Mouse (Mus musculus): Measurements from ENCODE around the gene Tmem274. TPM values are rescaled to one million over a fixed set of nuclear protein-coding genes. Genes with fewer than 3 reads are reported as not detected.
A peak's percentile ranks its signal among the peaks of the same experiment; 100 is the strongest.
"Not testable (repeated sequence)": the region's sequence is repeated elsewhere in the genome, so short reads cannot be mapped to it uniquely, and the experiment has no call there.

Tmem274 gene
- polyA plus RNA-seq (2012; rRNA removed) = not detected in 2 replicates
- polyA plus RNA-seq (2014; fragmentation: Nextera tagmentation; extraction: Ambion mirVana) = 0.93 TPM in 1 of 2 replicates, not detected in the other

GRCm38 (mm10) chr4:149477078-149477477 is at the start of gene Tmem274:
Gene Tmem274, plus strand, starts transcription at chr4:149477378.
- Histone ChIP-seq H3K27ac (replicated peaks; ENCODE audit: low read depth, low read length) (no peak within 1 kb of the TSS), H3K9ac (ENCODE audit: low read depth, low read length, severe bottlenecking) (no peak within 1 kb of the TSS), H3K4me2 (replicated peaks; ENCODE audit: low read depth, low read length, severe bottlenecking) (no peak within 1 kb of the TSS), H3K36me3 (ENCODE audit: control insufficient read depth, insufficient read depth, low read length) (peaks cover 14% of the 10 kb centered on the region), H3K4me3 (replicated peaks; ENCODE audit: low read length) (no peak within 1 kb of the TSS), H3K9me3 (ENCODE audit: control insufficient read depth, low read length) (no peaks in the 10 kb centered on the region), H3K4me1 (ENCODE audit: control insufficient read depth, insufficient read depth, low read length) (no peaks in the 10 kb centered on the region), H3K27me3 (ENCODE audit: control insufficient read depth, insufficient read depth, low read length) (no peaks in the 10 kb centered on the region)
- DNase-seq (ENCODE audit: low spot score) (no peak), ATAC-seq (ENCODE audit: low FRiP score, low read depth) (no peak)
- 87% methylated on average over 11 of the region's 11 CpGs for WGBS
- no peak for TF ChIP-seq POLR2A (IDR thresholded peaks at IDR 0.05; ENCODE audit: borderline replicate concordance, extremely low read depth, insufficient read depth, insufficient read length)

GRCm38 (mm10) chr4:149429592-149429991 is 47.6 kb upstream of the Tmem274 start:
- TF ChIP-seq POLR2A (IDR thresholded peaks at IDR 0.05; ENCODE audit: borderline replicate concordance, extremely low read depth, insufficient read depth, insufficient read length) = no peak
- Histone ChIP-seq H3K4me3 (replicated peaks; ENCODE audit: low read length) (no peak overlapping the region), H3K4me1 (ENCODE audit: control insufficient read depth, insufficient read depth, low read length) (0 out of 2 replicates have a peak, but pooled peaks cover under 1% of the 10 kb centered on the region), H3K27me3 (ENCODE audit: control insufficient read depth, insufficient read depth, low read length) (no peaks in the 10 kb centered on the region), H3K27ac (replicated peaks; ENCODE audit: low read depth, low read length) (no peak overlapping the region), H3K4me2 (replicated peaks; ENCODE audit: low read depth, low read length, severe bottlenecking) (no peak overlapping the region), H3K9me3 (ENCODE audit: control insufficient read depth, low read length) (no peaks in the 10 kb centered on the region), H3K9ac (ENCODE audit: low read depth, low read length, severe bottlenecking) (no peak overlapping the region), H3K36me3 (ENCODE audit: control insufficient read depth, insufficient read depth, low read length) (no peaks in the 10 kb centered on the region)
- no peak for DNase-seq (ENCODE audit: low spot score)
- ATAC-seq (ENCODE audit: low FRiP score, low read depth) = no peak
- WGBS = 80% methylated on average over 5 of the region's 5 CpGs

- not testable (repeated sequence) for H3K27ac ChIP-seq (replicated peaks; ENCODE audit: low read depth, low read length); H3K36me3 ChIP-seq (ENCODE audit: control insufficient read depth, insufficient read depth, low read length); H3K4me2 ChIP-seq (replicated peaks; ENCODE audit: low read depth, low read length, severe bottlenecking); ATAC-seq (ENCODE audit: low FRiP score, low read depth); H3K4me3 ChIP-seq (replicated peaks; ENCODE audit: low read length); DNase-seq (ENCODE audit: low spot score); H3K27me3 ChIP-seq (ENCODE audit: control insufficient read depth, insufficient read depth, low read length); H3K4me1 ChIP-seq (ENCODE audit: control insufficient read depth, insufficient read depth, low read length); H3K9ac ChIP-seq (ENCODE audit: low read depth, low read length, severe bottlenecking); H3K9me3 ChIP-seq (ENCODE audit: control insufficient read depth, low read length)
- WGBS = 76% methylated on average over 1 of the region's 1 CpGs
Observed at GRCm38 (mm10) chr4:149431887-149432286, 45.3 kb upstream of the Tmem274 start.

- no peaks in the 10 kb centered on the region for H3K36me3 ChIP-seq (ENCODE audit: control insufficient read depth, insufficient read depth, low read length)
- WGBS = 53% methylated on average over 8 of the region's 8 CpGs
- peak; percentile 44 for DNase-seq (ENCODE audit: low spot score)
- peaks cover 16% of the 10 kb centered on the region for H3K4me1 ChIP-seq (ENCODE audit: control insufficient read depth, insufficient read depth, low read length)
- H3K9ac ChIP-seq (ENCODE audit: low read depth, low read length, severe bottlenecking) = no peak overlapping the region
- ATAC-seq (ENCODE audit: low FRiP score, low read depth) = peak; percentile 46
- no peak overlapping the region for H3K4me3 ChIP-seq (replicated peaks; ENCODE audit: low read length)
- H3K27ac ChIP-seq (replicated peaks; ENCODE audit: low read depth, low read length) = no peak overlapping the region
- H3K9me3 ChIP-seq (ENCODE audit: control insufficient read depth, low read length) = no peaks in the 10 kb centered on the region
- no peaks in the 10 kb centered on the region for H3K27me3 ChIP-seq (ENCODE audit: control insufficient read depth, insufficient read depth, low read length)
- no peak overlapping the region for H3K4me2 ChIP-seq (replicated peaks; ENCODE audit: low read depth, low read length, severe bottlenecking)
- TF ChIP-seq POLR2A (IDR thresholded peaks at IDR 0.05; ENCODE audit: borderline replicate concordance, extremely low read depth, insufficient read depth, insufficient read length) = no peak
Observed at GRCm38 (mm10) chr4:149440576-149440975, 36.6 kb upstream of the Tmem274 start.

GRCm38 (mm10) chr4:149442436-149442835 is 34.7 kb upstream of the Tmem274 start:
- no peak for TF ChIP-seq POLR2A (IDR thresholded peaks at IDR 0.05; ENCODE audit: borderline replicate concordance, extremely low read depth, insufficient read depth, insufficient read length)
- no peaks in the 10 kb centered on the region for H3K36me3 ChIP-seq (ENCODE audit: control insufficient read depth, insufficient read depth, low read length)
- 28% methylated on average over 3 of the region's 3 CpGs for WGBS
- H3K9ac ChIP-seq (ENCODE audit: low read depth, low read length, severe bottlenecking) = no peak overlapping the region
- H3K27me3 ChIP-seq (ENCODE audit: control insufficient read depth, insufficient read depth, low read length) = no peaks in the 10 kb centered on the region
- no peak for ATAC-seq (ENCODE audit: low FRiP score, low read depth)
- no peak overlapping the region for H3K4me3 ChIP-seq (replicated peaks; ENCODE audit: low read length)
- peaks cover 17% of the 10 kb centered on the region for H3K4me1 ChIP-seq (ENCODE audit: control insufficient read depth, insufficient read depth, low read length)
- no peaks in the 10 kb centered on the region for H3K9me3 ChIP-seq (ENCODE audit: control insufficient read depth, low read length)
- H3K4me2 ChIP-seq (replicated peaks; ENCODE audit: low read depth, low read length, severe bottlenecking) = no peak overlapping the region
- H3K27ac ChIP-seq (replicated peaks; ENCODE audit: low read depth, low read length) = peak overlapping the region; percentile 63; the same call in 1 of the 2 replicates
- peak; percentile 82 for DNase-seq (ENCODE audit: low spot score)

GRCm38 (mm10) chr4:149444465-149444864 is 32.7 kb upstream of the Tmem274 start:
- Histone ChIP-seq H3K36me3 (ENCODE audit: control insufficient read depth, insufficient read depth, low read length) (no peaks in the 10 kb centered on the region), H3K27ac (replicated peaks; ENCODE audit: low read depth, low read length) (peak overlapping the region; percentile 92), H3K4me1 (ENCODE audit: control insufficient read depth, insufficient read depth, low read length) (peaks cover 17% of the 10 kb centered on the region), H3K27me3 (ENCODE audit: control insufficient read depth, insufficient read depth, low read length) (no peaks in the 10 kb centered on the region), H3K4me3 (replicated peaks; ENCODE audit: low read length) (no peak overlapping the region), H3K9me3 (ENCODE audit: control insufficient read depth, low read length) (no peaks in the 10 kb centered on the region), H3K9ac (ENCODE audit: low read depth, low read length, severe bottlenecking) (peak overlapping the region; percentile 65), H3K4me2 (replicated peaks; ENCODE audit: low read depth, low read length, severe bottlenecking) (peak overlapping the region; percentile 58)
- ATAC-seq (ENCODE audit: low FRiP score, low read depth) (no peak), DNase-seq (ENCODE audit: low spot score) (no peak)
- no peak for TF ChIP-seq POLR2A (IDR thresholded peaks at IDR 0.05; ENCODE audit: borderline replicate concordance, extremely low read depth, insufficient read depth, insufficient read length)
- WGBS = 64% methylated on average over 1 of the region's 1 CpGs

Measured in limb, embryonic 14.5 days (tissue).